Mouse (Mus musculus) myocyte (in vitro differentiated cells): ENCODE data around the gene D930020B18Rik. TPM values are rescaled to one million over a fixed set of nuclear protein-coding genes. Genes with fewer than 3 reads are reported as not detected.

Source experiments
- H3K27me3 ChIP-seq: one replicate; pipeline ENCODE4 v1.6.1; 2011; ENCODE audit not compliant: control insufficient read depth, insufficient read depth, insufficient read length
- H3K36me3 ChIP-seq: one replicate; pipeline ENCODE4 v1.6.1; 2011; ENCODE audit not compliant: control insufficient read depth, insufficient read depth
- H3K4me2 ChIP-seq: one replicate; pipeline ENCODE4 v1.6.1; 2011; ENCODE audit warnings: low read depth, control low read depth
- H3K4me3 ChIP-seq: one replicate; pipeline ENCODE4 v1.5.1; 2011; ENCODE audit warnings: mild to moderate bottlenecking, control low read depth, moderate library complexity
- H3K79me2 ChIP-seq: one replicate; pipeline ENCODE4 v1.6.1; 2011; ENCODE audit not compliant: control insufficient read depth, insufficient read depth
- H3ac ChIP-seq: one replicate; pipeline ENCODE4 v1.6.1; 2011; ENCODE audit not compliant: control insufficient read depth, insufficient read length
- CEBPB ChIP-seq: IDR thresholded peaks from 2 replicates; pipeline ENCODE4 v1.6.1; 2011; ENCODE audit warnings: mild to moderate bottlenecking, moderate library complexity; ENCODE audit not compliant: poor library complexity, insufficient read depth, severe bottlenecking
- E2F4 ChIP-seq: IDR thresholded peaks from one replicate; pipeline ENCODE4 v1.6.1; 2011; ENCODE audit warnings: mild to moderate bottlenecking, control low read depth, moderate library complexity; ENCODE audit not compliant: insufficient read depth
- MAX ChIP-seq: IDR thresholded peaks from one replicate; pipeline ENCODE4 v1.6.1; 2011; ENCODE audit warnings: low read depth, mild to moderate bottlenecking, control low read depth
- MYOD1 ChIP-seq, 3 experiments: IDR thresholded peaks; one replicate each; pipeline ENCODE4 v1.6.1; 2011; ENCODE audit warnings: control low read depth in 2 of 3, low read depth in 2 of 3, mild to moderate bottlenecking in 2 of 3, moderate library complexity in 1 of 3; ENCODE audit not compliant: insufficient read length in 2 of 3, control insufficient read depth in 1 of 3
- MYOG ChIP-seq, 3 experiments: IDR thresholded peaks; one replicate each; pipeline ENCODE4 v1.6.1; 2011; ENCODE audit warnings: control low read depth in 2 of 3, low read depth in 2 of 3, mild to moderate bottlenecking in 2 of 3; ENCODE audit not compliant: insufficient read length in 2 of 3, control insufficient read depth in 1 of 3, insufficient read depth in 1 of 3
- POLR2A ChIP-seq: IDR thresholded peaks from one replicate; pipeline ENCODE4 v1.6.1; 2011; ENCODE audit warnings: low read depth, mild to moderate bottlenecking, control low read depth, moderate library complexity; ENCODE audit not compliant: insufficient read length
- POLR2AphosphoS2 ChIP-seq: IDR thresholded peaks from one replicate; pipeline ENCODE4 v1.6.1; 2011; ENCODE audit warnings: low read depth, control low read depth; ENCODE audit not compliant: insufficient read length
- REST ChIP-seq: IDR thresholded peaks from one replicate; pipeline ENCODE4 v1.6.1; 2011; ENCODE audit warnings: mild to moderate bottlenecking, control low read depth, moderate library complexity; ENCODE audit not compliant: insufficient read depth, insufficient read length
- SRF ChIP-seq: IDR thresholded peaks from one replicate; pipeline ENCODE4 v1.6.1; 2011; ENCODE audit warnings: low read depth; ENCODE audit not compliant: control insufficient read depth, insufficient read length
- TCF12 ChIP-seq: IDR thresholded peaks from one replicate; pipeline ENCODE4 v1.6.1; 2011; ENCODE audit warnings: mild to moderate bottlenecking, control low read depth; ENCODE audit not compliant: poor library complexity, insufficient read depth, severe bottlenecking
- TCF3 ChIP-seq: IDR thresholded peaks from one replicate; pipeline ENCODE4 v1.6.1; 2011; ENCODE audit warnings: low read depth, control low read depth; ENCODE audit not compliant: insufficient read length
- USF1 ChIP-seq: IDR thresholded peaks from one replicate; pipeline ENCODE4 v1.6.1; 2011; ENCODE audit warnings: low read depth, mild to moderate bottlenecking, control low read depth, moderate library complexity
- polyA plus RNA-seq: library from polyadenylated mRNA; unstranded; fragments of >200 nt; fragmentation: generic; extraction: Trizol; gene quantifications from one replicate; pipeline ENCODE4 v1.2.1, GENCODE M21; 2012; ENCODE audit warnings: missing spikeins

The D930020B18Rik gene
- polyA plus RNA-seq, 1 experiment: not detected

DNA sequence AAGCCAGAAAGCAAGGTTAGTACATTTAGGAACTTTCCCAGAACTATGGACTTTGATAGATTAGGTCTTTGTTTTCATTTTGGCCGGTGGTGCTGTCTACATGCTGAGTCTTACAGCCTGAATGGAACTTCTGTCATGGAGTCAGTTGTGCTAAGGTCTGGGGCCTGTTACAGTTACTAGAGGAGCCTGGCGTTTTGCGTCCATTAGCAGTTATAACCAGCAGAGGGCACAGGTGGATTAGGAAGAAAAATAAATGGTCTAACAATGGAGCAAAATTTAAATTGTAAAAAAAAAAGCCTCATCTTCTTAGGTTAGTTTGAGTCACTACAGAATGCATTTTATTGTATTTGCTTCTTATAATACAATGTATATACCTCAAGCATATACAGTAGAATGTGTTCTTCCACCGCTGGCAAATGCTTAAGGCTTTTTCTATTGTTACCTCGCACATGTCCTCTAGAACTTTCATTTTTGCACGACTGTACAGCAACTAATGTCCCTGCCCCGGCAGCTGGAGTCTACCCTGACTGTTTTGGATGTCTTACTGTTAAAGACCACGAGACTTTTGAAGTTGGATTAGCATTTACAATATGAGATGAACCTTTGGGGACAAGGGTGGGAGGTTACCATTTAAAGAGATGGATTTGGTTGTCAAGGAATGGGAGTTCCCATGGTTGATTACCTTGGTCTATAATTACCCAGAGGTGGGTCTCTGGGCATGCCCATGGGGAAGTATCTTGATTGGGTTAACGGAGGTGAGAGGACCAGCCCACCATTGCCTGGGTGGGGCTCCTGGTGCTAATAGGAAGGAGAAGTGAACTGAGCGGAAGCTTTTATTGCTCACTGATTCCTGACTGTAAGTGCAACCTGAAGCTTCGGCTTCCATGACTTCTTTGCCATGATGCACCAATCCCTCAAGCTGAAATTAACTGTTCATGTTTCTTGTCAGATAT is 60.2 kb downstream of the D930020B18Rik start:
- peak overlapping the region; percentile 68 for H3K4me2 ChIP-seq
- no peak overlapping the region for H3K4me3 ChIP-seq

DNA sequence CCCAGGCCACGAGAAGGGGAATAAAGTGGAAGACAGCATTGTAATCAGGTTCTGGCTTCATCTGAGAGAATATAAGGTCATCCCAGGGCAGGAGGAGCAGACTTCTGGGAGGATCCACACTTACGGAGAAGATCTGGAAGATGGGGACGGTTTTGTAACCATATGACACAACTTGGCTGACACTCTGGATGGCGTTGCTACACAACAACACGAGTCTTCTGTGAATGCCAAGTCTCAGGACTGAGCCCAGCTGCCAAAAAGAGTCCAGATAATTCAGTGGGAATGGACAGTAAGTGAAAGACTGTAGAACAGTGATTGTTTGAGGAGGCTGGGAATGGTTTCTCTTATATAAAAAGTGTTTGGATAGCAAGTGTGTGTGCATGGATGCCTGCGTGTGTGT is 62.2 kb downstream of the D930020B18Rik start:
- no peak overlapping the region for H3K4me2 ChIP-seq
- H3K79me2 ChIP-seq: no peaks in the 10 kb centered on the region
- no peak overlapping the region for H3ac ChIP-seq
- no peak overlapping the region for H3K4me3 ChIP-seq
- H3K36me3 ChIP-seq: no peaks in the 10 kb centered on the region
- no peak for TF ChIP-seq TCF12
- no peak for TF ChIP-seq POLR2AphosphoS2
- no peak for TF ChIP-seq CEBPB
- no peak for TF ChIP-seq TCF3
- TF ChIP-seq POLR2A: no peak
- TF ChIP-seq USF1: no peak
- no peak for TF ChIP-seq SRF
- TF ChIP-seq REST: no peak
- no peak for TF ChIP-seq MYOD1 (IDR thresholded peaks at IDR 0.05; ENCODE audit: control insufficient read depth in 1 of 3, insufficient read length in 2 of 3, low read depth in 2 of 3)
- no peak for TF ChIP-seq MAX
- no peak for TF ChIP-seq MYOG (IDR thresholded peaks at IDR 0.05; ENCODE audit: control insufficient read depth in 1 of 3, insufficient read depth in 1 of 3, insufficient read length in 2 of 3, low read depth in 2 of 3)
- TF ChIP-seq E2F4: no peak
- no peaks in the 10 kb centered on the region for H3K27me3 ChIP-seq

More for the DNA sequence above, 60.2 kb downstream of the D930020B18Rik start:
- Histone ChIP-seq H3K27me3 (no peaks in the 10 kb centered on the region), H3K36me3 (no peaks in the 10 kb centered on the region), H3ac (no peak overlapping the region), H3K79me2 (no peaks in the 10 kb centered on the region)
- no peak for TF ChIP-seq USF1
- TF ChIP-seq MYOG (IDR thresholded peaks at IDR 0.05; ENCODE audit: control insufficient read depth in 1 of 3, insufficient read depth in 1 of 3, insufficient read length in 2 of 3, low read depth in 2 of 3): no peak
- TF ChIP-seq TCF3: no peak
- no peak for TF ChIP-seq E2F4
- TF ChIP-seq CEBPB: no peak
- no peak for TF ChIP-seq MYOD1 (IDR thresholded peaks at IDR 0.05; ENCODE audit: control insufficient read depth in 1 of 3, insufficient read length in 2 of 3, low read depth in 2 of 3)
- no peak for TF ChIP-seq POLR2A
- no peak for TF ChIP-seq REST
- TF ChIP-seq SRF: no peak
- TF ChIP-seq MAX: no peak
- no peak for TF ChIP-seq TCF12
- TF ChIP-seq POLR2AphosphoS2: no peak

DNA sequence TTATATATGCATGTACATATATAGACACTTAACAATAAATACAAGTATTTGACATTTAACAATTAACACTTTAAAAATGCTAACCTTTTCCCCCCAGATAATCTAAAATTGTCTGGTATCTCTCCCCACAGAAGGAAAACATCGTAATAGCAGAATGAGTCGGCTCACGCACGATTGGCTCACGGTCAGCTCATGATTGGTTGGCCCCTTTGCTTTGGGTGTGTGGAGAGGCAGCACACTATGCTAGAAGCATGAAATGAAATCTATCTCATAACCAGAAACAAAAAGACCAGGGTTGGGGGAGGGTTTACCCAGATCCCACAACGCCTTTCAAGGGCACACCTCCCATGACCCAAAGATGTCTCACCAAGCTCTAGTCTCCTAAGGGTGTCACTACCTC is 63.5 kb downstream of the D930020B18Rik start:
- Histone ChIP-seq H3K4me3 (no peak overlapping the region), H3K27me3 (no peaks in the 10 kb centered on the region), H3K36me3 (no peaks in the 10 kb centered on the region), H3K79me2 (no peaks in the 10 kb centered on the region), H3ac (no peak overlapping the region), H3K4me2 (no peak overlapping the region)
- no peak for TF ChIP-seq E2F4
- TF ChIP-seq USF1: no peak
- TF ChIP-seq REST: no peak
- TF ChIP-seq TCF3: no peak
- no peak for TF ChIP-seq MAX
- TF ChIP-seq TCF12: no peak
- TF ChIP-seq CEBPB: no peak
- no peak for TF ChIP-seq POLR2A
- TF ChIP-seq MYOG (IDR thresholded peaks at IDR 0.05; ENCODE audit: control insufficient read depth in 1 of 3, insufficient read depth in 1 of 3, insufficient read length in 2 of 3, low read depth in 2 of 3): no peak
- TF ChIP-seq POLR2AphosphoS2: no peak
- no peak for TF ChIP-seq SRF
- TF ChIP-seq MYOD1 (IDR thresholded peaks at IDR 0.05; ENCODE audit: control insufficient read depth in 1 of 3, insufficient read length in 2 of 3, low read depth in 2 of 3): no peak

DNA sequence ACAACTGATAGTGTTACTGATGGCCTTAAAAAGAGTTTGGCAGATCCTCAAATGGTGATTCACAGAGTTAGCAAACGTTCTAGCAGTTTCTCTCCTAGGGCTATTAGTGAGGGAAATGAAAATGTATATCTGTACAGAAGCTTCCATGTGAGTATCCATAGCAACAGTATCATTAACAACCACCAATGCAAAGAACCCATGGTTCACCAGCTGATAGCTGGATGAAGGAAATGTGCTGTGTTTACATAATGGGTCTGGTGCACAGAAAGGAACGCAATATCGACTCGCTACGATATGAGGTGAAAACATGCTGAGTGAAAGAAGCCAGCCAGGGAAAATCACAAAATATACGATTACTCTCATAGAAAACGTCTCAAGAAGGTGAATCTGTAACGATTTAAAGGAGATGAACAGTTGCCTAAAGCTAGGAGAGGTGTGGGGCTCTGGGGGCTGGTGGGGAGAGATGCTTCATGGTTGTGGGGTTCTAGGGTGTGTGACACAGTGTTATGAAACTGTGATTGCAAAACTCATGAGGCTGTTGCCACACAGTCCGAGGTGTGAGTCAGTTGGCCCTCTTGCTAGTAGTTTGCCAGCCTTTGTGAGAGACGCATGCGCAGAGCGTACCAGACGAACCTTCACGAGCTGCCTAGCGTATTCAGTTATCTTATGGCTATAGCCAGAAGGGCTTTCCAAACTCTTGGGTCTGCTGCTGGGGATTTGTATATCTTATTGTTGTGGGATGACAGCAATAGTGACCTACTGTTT is 64.2 kb downstream of the D930020B18Rik start:
- Histone ChIP-seq H3K4me2 (no peak overlapping the region), H3ac (no peak overlapping the region), H3K36me3 (no peaks in the 10 kb centered on the region), H3K27me3 (no peaks in the 10 kb centered on the region), H3K4me3 (no peak overlapping the region), H3K79me2 (no peaks in the 10 kb centered on the region)
- TF ChIP-seq POLR2AphosphoS2 (no peak), USF1 (no peak), E2F4 (no peak)
